8 mouse cellular contexts compared by ENCODE assay signal in genomic region chr9:44478959-44479605, GRCm38 (mm10). TPM values are rescaled to one million over a fixed set of nuclear protein-coding genes. Genes with fewer than 3 reads are reported as not detected.
DNase-seq lines count a peak whose midpoint lies in the region; ATAC-seq and TF ChIP-seq lines count a peak whose summit lies in the region.

No protein-coding gene starts in this region.

- no peaks in the 10 kb centered on the region for H3K27me3 ChIP-seq in C2C12 (ENCODE audit: control insufficient read depth, insufficient read depth, insufficient read length)
- H3K27me3 ChIP-seq in embryonic facial prominence, embryonic 14.5 days (replicated peaks; ENCODE audit: control insufficient read depth, insufficient read depth, low read length) = no peaks in the 10 kb centered on the region
- no peaks in the 10 kb centered on the region for H3K27me3 ChIP-seq in heart, embryonic 14.5 days (ENCODE audit: control insufficient read depth, insufficient read depth, low read length)
- no peaks in the 10 kb centered on the region for H3K27me3 ChIP-seq in kidney, postnatal 0 days (ENCODE audit: insufficient read depth, low read length)
- H3K27me3 ChIP-seq in liver, embryonic 16.5 days (ENCODE audit: control insufficient read depth, insufficient read depth, low read depth, low read length) = peaks cover 55% of the 10 kb centered on the region

- 2% methylated on average over 24 of the region's 29 CpGs for WGBS in embryonic facial prominence, embryonic 14.5 days
- WGBS in heart, embryonic 14.5 days = under 1% methylated on average over 29 of the region's 29 CpGs
- under 1% methylated on average over 29 of the region's 29 CpGs for WGBS in kidney, postnatal 0 days
- WGBS in liver, embryonic 16.5 days (ENCODE audit: insufficient replicate concordance) = under 1% methylated on average over 29 of the region's 29 CpGs

- peaks cover 8% of the 10 kb centered on the region; the same call in 1 of the 2 replicates for H3K4me1 ChIP-seq in embryonic facial prominence, embryonic 14.5 days (ENCODE audit: control insufficient read depth, insufficient read depth, low read length)
- H3K4me1 ChIP-seq in heart, embryonic 14.5 days (ENCODE audit: control insufficient read depth in 2 of 2, insufficient read depth in 2 of 2, low read length in 2 of 2) = peaks cover 7 to 34% of the 10 kb centered on the region in 2 experiments
- peaks cover 5% of the 10 kb centered on the region; the same call in 1 of the 2 replicates for H3K4me1 ChIP-seq in kidney, postnatal 0 days (replicated peaks; ENCODE audit: insufficient read depth, low read length)
- H3K4me1 ChIP-seq in liver, embryonic 16.5 days (ENCODE audit: control insufficient read depth, low read depth, low read length) = peaks cover 21% of the 10 kb centered on the region

- no peaks in the 10 kb centered on the region for H3K36me3 ChIP-seq in C2C12 (ENCODE audit: control insufficient read depth, insufficient read depth)
- no peaks in the 10 kb centered on the region for H3K36me3 ChIP-seq in embryonic facial prominence, embryonic 14.5 days (ENCODE audit: control insufficient read depth, insufficient read depth, low read length)
- H3K36me3 ChIP-seq in heart, embryonic 14.5 days (ENCODE audit: control insufficient read depth, insufficient read depth, low read length) = no peaks in the 10 kb centered on the region
- H3K36me3 ChIP-seq in kidney, postnatal 0 days (ENCODE audit: insufficient read depth, low read length) = no peaks in the 10 kb centered on the region
- no peaks in the 10 kb centered on the region for H3K36me3 ChIP-seq in liver, embryonic 16.5 days (ENCODE audit: control insufficient read depth, insufficient read depth)

- peak overlapping the region; percentile 81 for H3ac ChIP-seq in C2C12 (ENCODE audit: control insufficient read depth, insufficient read length, low read depth)

- peak; percentile 69 for ATAC-seq in embryonic facial prominence, embryonic 14.5 days (ENCODE audit: low read depth)
- peak; percentile 40 for ATAC-seq in heart, embryonic 14.5 days (ENCODE audit: insufficient number of reproducible peaks, insufficient read depth, low FRiP score, low read depth)
- ATAC-seq in kidney, postnatal 0 days (replicated peaks; ENCODE audit: low FRiP score, low read depth) = peak; percentile 42
- peak; percentile 8 for ATAC-seq in liver, embryonic 16.5 days (ENCODE audit: low read depth)

- peak; percentile 86 for DNase-seq in adrenal gland, postnatal 10 days
- DNase-seq in embryonic facial prominence, embryonic 14.5 days (ENCODE audit: low spot score) = peak; percentile 97
- peak; percentile 94 for DNase-seq in kidney, postnatal 0 days (ENCODE audit: low spot score)
- peak; percentile 67 for DNase-seq in ovary, postnatal 10 days (ENCODE audit: low spot score)
- DNase-seq in c-Kit-positive CD71-positive TER-119-positive erythroid progenitor cells, embryonic 14.5 days (ENCODE audit: low spot score) = no peak

- H3K27ac ChIP-seq in embryonic facial prominence, embryonic 14.5 days (replicated peaks; ENCODE audit: low read depth, low read length) = peak overlapping the region; percentile 98
- H3K27ac ChIP-seq in heart, embryonic 14.5 days (replicated peaks in 1 of 2; ENCODE audit: control insufficient read depth in 1 of 2, insufficient read depth in 1 of 2, low read depth in 2 of 2, low read length in 2 of 2) = peak overlapping the region; percentile 90 to 98
- H3K27ac ChIP-seq in kidney, postnatal 0 days = peak overlapping the region; percentile 97
- peak overlapping the region; percentile 57; the same call in 1 of the 2 replicates for H3K27ac ChIP-seq in liver, embryonic 16.5 days (ENCODE audit: low read length)

- H3K79me2 ChIP-seq in C2C12 (ENCODE audit: control insufficient read depth, insufficient read depth) = peaks cover 15% of the 10 kb centered on the region

- TF ChIP-seq CTCF in C2C12 (IDR thresholded peaks at IDR 0.05; ENCODE audit: control insufficient read depth, insufficient read depth, insufficient read length) = no peak
- peak; percentile 40; the same call in 1 of the 2 replicates for TF ChIP-seq CTCF in kidney, postnatal 0 days (IDR thresholded peaks at IDR 0.05; ENCODE audit: low read depth)

- peaks cover 9% of the 10 kb centered on the region for H3K79me3 ChIP-seq in C2C12 (ENCODE audit: low read depth)

- peak overlapping the region; percentile 44 for H3K4me3 ChIP-seq in C2C12 (ENCODE audit: insufficient read depth, poor library complexity, severe bottlenecking)
- H3K4me3 ChIP-seq in embryonic facial prominence, embryonic 14.5 days (ENCODE audit: low read depth, low read length) = peak overlapping the region; percentile 74
- peak overlapping the region; percentile 61 to 66 for H3K4me3 ChIP-seq in heart, embryonic 14.5 days (ENCODE audit: control insufficient read depth in 1 of 2, insufficient read depth in 1 of 2, low read depth in 1 of 2, low read length in 2 of 2)
- peak overlapping the region; percentile 80 for H3K4me3 ChIP-seq in kidney, postnatal 0 days (replicated peaks; ENCODE audit: low read depth, low read length)
- peak overlapping the region; percentile 55 for H3K4me3 ChIP-seq in liver, embryonic 16.5 days (ENCODE audit: low read depth, low read length)

- H3K4me2 ChIP-seq in embryonic facial prominence, embryonic 14.5 days (ENCODE audit: low read depth, low read length) = peak overlapping the region; percentile 94
- H3K4me2 ChIP-seq in heart, embryonic 14.5 days (ENCODE audit: low read length) = peak overlapping the region; percentile 99
- peak overlapping the region; percentile 98 for H3K4me2 ChIP-seq in kidney, postnatal 0 days (ENCODE audit: low read length)
- peak overlapping the region; percentile 61 for H3K4me2 ChIP-seq in liver, embryonic 16.5 days (ENCODE audit: low read depth, low read length)

- peak overlapping the region; percentile 83 for H3K9ac ChIP-seq in embryonic facial prominence, embryonic 14.5 days (ENCODE audit: low read depth, low read length)
- peak overlapping the region; percentile 89 for H3K9ac ChIP-seq in heart, embryonic 14.5 days (ENCODE audit: low read length)
- peak overlapping the region; percentile 75 for H3K9ac ChIP-seq in kidney, postnatal 0 days (ENCODE audit: low read depth, low read length)
- H3K9ac ChIP-seq in liver, embryonic 16.5 days (ENCODE audit: low read depth, low read length) = peak overlapping the region; percentile 6; the same call in 1 of the 2 replicates

- no peaks in the 10 kb centered on the region for H3K9me3 ChIP-seq in embryonic facial prominence, embryonic 14.5 days (ENCODE audit: control insufficient read depth, low read length)
- no peaks in the 10 kb centered on the region for H3K9me3 ChIP-seq in heart, embryonic 14.5 days (ENCODE audit: control insufficient read depth, low read length)
- H3K9me3 ChIP-seq in kidney, postnatal 0 days (replicated peaks; ENCODE audit: low read length) = no peaks in the 10 kb centered on the region
- no peaks in the 10 kb centered on the region for H3K9me3 ChIP-seq in liver, embryonic 16.5 days (replicated peaks; ENCODE audit: control insufficient read depth, low read length)

TF ChIP-seq in C2C12, 6 proteins besides CTCF, POLR2A, EP300 and RAD21:
- TF ChIP-seq MYOG (IDR thresholded peaks at IDR 0.05; ENCODE audit: control insufficient read depth, extremely low read depth, insufficient read length) (no peak), FOSL1 (IDR thresholded peaks at IDR 0.05; ENCODE audit: insufficient read depth, low read length, poor library complexity, severe bottlenecking) (no peak), MAX (IDR thresholded peaks at IDR 0.05) (no peak), MYOD1 (IDR thresholded peaks at IDR 0.05; ENCODE audit: control insufficient read depth, insufficient read length, low read depth) (no peak), USF1 (IDR thresholded peaks at IDR 0.05; ENCODE audit: low read depth) (no peak), CEBPB (IDR thresholded peaks at IDR 0.05; ENCODE audit: low read depth) (no peak)
TF ChIP-seq in C2C12: peak in this region for 0.

RNA-seq across cellular contexts. Expression of gene Bcl9l, which starts 3.5 kb away (rescaled TPM):
- polyA plus RNA-seq in C2C12 (2012; fragmentation: generic; extraction: Trizol) = 31.4 TPM
- total RNA-seq in adrenal gland, postnatal 10 days (2021) = 10 to 100 TPM; 64.6 to 72.6 TPM
- polyA plus RNA-seq in embryonic facial prominence, embryonic 14.5 days (2014; fragmentation: Nextera tagmentation; extraction: Ambion mirVana) = 16.9 and 18.7 TPM in 2 replicates
- 12.1 and 12.5 TPM in 2 replicates for polyA plus RNA-seq in heart, embryonic 14.5 days (2014; fragmentation: Nextera tagmentation; extraction: Ambion mirVana)
- 8.7 and 9.1 TPM in 2 replicates for polyA plus RNA-seq in kidney, postnatal 0 days (2015; fragmentation: Nextera tagmentation; extraction: Ambion mirVana)
- polyA plus RNA-seq in liver, embryonic 16.5 days (2015; fragmentation: Nextera tagmentation; extraction: Ambion mirVana) = 2.2 TPM in 2 replicates

RNA-seq across cellular contexts. Expression of gene Upk2, which starts 24.3 kb away (rescaled TPM):
- polyA plus RNA-seq in C2C12 (2012; fragmentation: generic; extraction: Trizol) = 0.04 TPM
- total RNA-seq in adrenal gland, postnatal 10 days (2021) = not detected
- 1.7 and 2.3 TPM in 2 replicates for polyA plus RNA-seq in embryonic facial prominence, embryonic 14.5 days (2014; fragmentation: Nextera tagmentation; extraction: Ambion mirVana)
- polyA plus RNA-seq in heart, embryonic 14.5 days (2014; fragmentation: Nextera tagmentation; extraction: Ambion mirVana) = not detected in 2 replicates
- polyA plus RNA-seq in kidney, postnatal 0 days (2015; fragmentation: Nextera tagmentation; extraction: Ambion mirVana) = 19.9 and 27.8 TPM in 2 replicates
- polyA plus RNA-seq in liver, embryonic 16.5 days (2015; fragmentation: Nextera tagmentation; extraction: Ambion mirVana) = not detected in 2 replicates

RNA-seq across cellular contexts. Expression of gene Foxr1, which starts 38.1 kb away (rescaled TPM):
- not detected for polyA plus RNA-seq in C2C12 (2012; fragmentation: generic; extraction: Trizol)
- total RNA-seq in adrenal gland, postnatal 10 days (2021) = not detected
- not detected in 2 replicates for polyA plus RNA-seq in embryonic facial prominence, embryonic 14.5 days (2014; fragmentation: Nextera tagmentation; extraction: Ambion mirVana)
- polyA plus RNA-seq in heart, embryonic 14.5 days (2014; fragmentation: Nextera tagmentation; extraction: Ambion mirVana) = not detected in 2 replicates
- polyA plus RNA-seq in kidney, postnatal 0 days (2015; fragmentation: Nextera tagmentation; extraction: Ambion mirVana) = not detected in 2 replicates
- polyA plus RNA-seq in liver, embryonic 16.5 days (2015; fragmentation: Nextera tagmentation; extraction: Ambion mirVana) = not detected in 2 replicates

Comparison
In these comparisons a context has a peak if more than half of its experiments do, and no peak if none do; other contexts are left out.
1. ATAC-seq: peak in every context shown above with its lines; median percentile 69 in embryonic facial prominence, embryonic 14.5 days; 42 in kidney, postnatal 0 days; 40 in heart, embryonic 14.5 days; 8 in liver, embryonic 16.5 days.
2. H3K9ac ChIP-seq: peak in every context shown above with its lines; median percentile 89 in heart, embryonic 14.5 days; 83 in embryonic facial prominence, embryonic 14.5 days; 75 in kidney, postnatal 0 days; 6 in liver, embryonic 16.5 days.